Mouse (Mus musculus) embryonic facial prominence, embryonic 11.5 days (tissue): Measurements from ENCODE around the gene Endod1. TPM values are rescaled to one million over a fixed set of nuclear protein-coding genes. Genes with fewer than 3 reads are reported as not detected.

Source experiments
- ATAC-seq: fragments of 200-750 bp; cut with Nextera tagmentation; replicated peaks from 2 replicates; pipeline ENCODE4 v1.8.0; 2017; ENCODE audit warnings: low read depth; ENCODE audit not compliant: insufficient number of reproducible peaks, low FRiP score, low TSS enrichment
- DNase-seq: peaks from one replicate; pipeline ENCODE4 v3.0.0-alpha.2; 2015; ENCODE audit warnings: low spot score
- H3K27ac ChIP-seq: fragments of 300-500 bp; sonication (generic); replicated peaks from 2 replicates; pipeline ENCODE4 v1.5.1; 2014; ENCODE audit warnings: mild to moderate bottlenecking, low read depth, low read length, control low read depth
- H3K27me3 ChIP-seq: fragments of 300-500 bp; sonication (generic); 2 replicates; pipeline ENCODE4 v1.6.1; 2014; ENCODE audit warnings: mild to moderate bottlenecking, low read length, moderate library complexity, mixed read lengths; ENCODE audit not compliant: control insufficient read depth, insufficient read depth
- H3K36me3 ChIP-seq: fragments of 300-500 bp; sonication (generic); replicated peaks from 2 replicates; pipeline ENCODE4 v1.6.1; 2014; ENCODE audit warnings: low read depth, mild to moderate bottlenecking, low read length, moderate library complexity, mixed read lengths; ENCODE audit not compliant: control insufficient read depth, insufficient read depth
- H3K4me1 ChIP-seq: fragments of 300-500 bp; sonication (generic); 2 replicates; pipeline ENCODE4 v1.6.1; 2014; ENCODE audit warnings: low read length, mixed read lengths; ENCODE audit not compliant: control insufficient read depth, insufficient read depth
- H3K4me2 ChIP-seq: fragments of 300-500 bp; sonication (generic); 2 replicates; pipeline ENCODE4 v1.6.1; 2014; ENCODE audit warnings: low read depth, mild to moderate bottlenecking, control low read depth, low read length, moderate library complexity
- H3K4me3 ChIP-seq: fragments of 300-500 bp; sonication (generic); 2 replicates; pipeline ENCODE4 v1.5.1; 2014; ENCODE audit warnings: low read depth, low read length, control low read depth
- H3K9ac ChIP-seq: fragments of 300-500 bp; sonication (generic); replicated peaks from 2 replicates; pipeline ENCODE4 v1.6.1; 2014; ENCODE audit warnings: mild to moderate bottlenecking, control low read depth, low read length
- H3K9me3 ChIP-seq: fragments of 300-500 bp; sonication (generic); replicated peaks from 2 replicates; pipeline ENCODE4 v1.6.1; 2016; ENCODE audit warnings: mild to moderate bottlenecking, low read length, inconsistent platforms, mixed read lengths; ENCODE audit not compliant: control insufficient read depth
- WGBS: fragments of 180-500 bp; shearing (Covaris S2); extraction: QIAGEN DNeasy Blood & Tissue Kit; methylation state at CpG from one replicate; pipeline ENCODE4 v1.1.7; 2014; 5-methylcytosine and 5-hydroxymethylcytosine counted together
- polyA plus RNA-seq: library from polyadenylated mRNA; unstranded; fragments of >200 nt; fragmentation: Nextera tagmentation; extraction: Ambion mirVana; gene quantifications from 2 replicates; pipeline ENCODE4 v1.2.1, GENCODE M21; 2014

The Endod1 gene
- polyA plus RNA-seq, 1 experiment from 2014 or later: 10.5 TPM

- Histone ChIP-seq H3K4me2 (no peak overlapping the region), H3K36me3 (no peaks in the 10 kb centered on the region), H3K9me3 (no peaks in the 10 kb centered on the region), H3K9ac (no peak overlapping the region), H3K27ac (no peak overlapping the region), H3K27me3 (no peaks in the 10 kb centered on the region), H3K4me3 (no peak overlapping the region), H3K4me1 (no peaks in the 10 kb centered on the region)
- DNase-seq: no peak
- 68% methylated on average over 9 of the region's 9 CpGs for WGBS
- no peak for ATAC-seq
Observed at GRCm38 (mm10) chr9:14304262-14304968, 76.9 kb downstream of the Endod1 start.

Other genes starting within 250 kb of the Endod1 start
- 27.5 and 27.6 TPM in 2 replicates for gene Sesn3, start 106.4 kb downstream of the Endod1 start, polyA plus RNA-seq
- gene Kdm4d, start 119.0 kb upstream of the Endod1 start, polyA plus RNA-seq: 0.07 TPM in 1 of 2 replicates, not detected in the other
- 210 and 233 TPM in 2 replicates for gene Cwc15, start 119.1 kb upstream of the Endod1 start, polyA plus RNA-seq